Mouse (Mus musculus) testis, adult 10 weeks (tissue): ENCODE data around the gene Olfr461. TPM values are rescaled to one million over a fixed set of nuclear protein-coding genes. Genes with fewer than 3 reads are reported as not detected.

Source experiments
- polyA plus RNA-seq: library from polyadenylated mRNA; stranded (reverse); fragments of 350-450 nt; fragmentation: Illumina TruSeq; extraction: RNeasy Lipid Tissue Mini Kit (QIAGEN cat#74804); gene quantifications from one replicate; pipeline ENCODE4 v1.2.3, GENCODE M21; 2014; ENCODE audit warnings: low read depth, low replicate concordance

Olfr461 gene
- polyA plus RNA-seq: not detected

DNA sequence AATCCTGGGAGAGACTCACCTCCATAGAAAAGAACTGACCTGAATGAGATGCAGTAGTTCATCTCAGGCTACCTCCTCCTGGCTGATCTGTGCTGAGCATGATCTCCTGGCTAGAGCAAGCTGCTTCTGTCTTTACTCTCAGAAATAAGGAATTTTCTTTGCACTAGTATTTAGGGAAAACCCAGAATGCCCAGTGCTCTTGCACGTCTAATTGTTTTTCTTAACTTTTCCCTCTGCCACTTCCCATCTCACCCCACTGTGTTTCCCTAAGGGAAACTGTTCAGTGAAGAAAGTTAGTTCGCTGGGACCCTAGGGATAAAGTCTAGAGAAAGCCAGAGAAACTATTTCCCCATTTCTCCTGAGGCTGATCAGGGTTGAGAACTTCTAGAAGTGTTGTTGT lies at the start of gene Olfr461:
Gene Olfr461, minus strand, starts transcription at position 101 of the 400 bp plus-strand sequence.

GRCm38 (mm10) chr6:40585645-40586044 lies 30.8 kb upstream of the Olfr461 start, which contains the start of gene Clec5a:
Clec5a (minus strand) TSS chr6:40585821.

GRCm38 (mm10) chr6:40569187-40569586 lies 14.3 kb upstream of the Olfr461 start, which contains the start of gene Olfr460:
Olfr460 (plus strand) TSS chr6:40569487.

GRCm38 (mm10) chr6:40519408-40519807 lies 35.4 kb downstream of the Olfr461 start, which contains the start of gene Prss37:
Prss37 (minus strand) TSS chr6:40519508.

DNA sequence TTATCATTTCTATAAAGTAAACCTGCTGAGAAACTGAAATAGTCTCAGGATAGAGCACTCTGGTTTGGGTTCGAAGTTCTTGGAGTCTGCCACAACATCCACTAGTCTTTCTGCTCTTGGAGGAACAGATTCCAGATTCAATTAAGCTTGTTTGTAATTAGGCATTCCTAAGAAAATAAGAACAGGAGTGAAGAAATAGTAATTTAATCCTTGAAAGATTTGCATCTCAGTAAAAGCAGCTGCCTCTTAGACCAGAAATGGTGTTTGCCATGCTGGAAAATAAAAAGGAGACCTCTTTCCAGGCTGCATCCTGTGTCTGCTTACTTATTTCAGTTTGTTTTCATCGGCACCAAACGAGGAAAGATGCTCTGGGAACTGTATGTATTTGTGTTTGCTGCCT lies 61.6 kb downstream of the Olfr461 start, which contains the start of gene Tas2r108:
Gene Tas2r108, plus strand, starts transcription at position 301 of the 400 bp plus-strand sequence.

Other genes with a start within 250 kb of the Olfr461 start
- 13.1 TPM for gene Agk, start 229.9 kb downstream of the Olfr461 start, polyA plus RNA-seq
- 3.4 TPM for gene E330009J07Rik, start 118.9 kb downstream of the Olfr461 start, polyA plus RNA-seq
- 0.07 TPM for gene Wee2, start 116.0 kb downstream of the Olfr461 start, polyA plus RNA-seq
- 33.7 TPM for gene Ssbp1, start 83.7 kb downstream of the Olfr461 start, polyA plus RNA-seq
- gene Tas2r137, start 63.8 kb downstream of the Olfr461 start, polyA plus RNA-seq: not detected
- not detected for gene Tas2r108, start 61.5 kb downstream of the Olfr461 start, polyA plus RNA-seq
- gene Prss37, start 35.5 kb downstream of the Olfr461 start, polyA plus RNA-seq: 461 TPM
- gene Olfr460, start 14.4 kb upstream of the Olfr461 start, polyA plus RNA-seq: not detected
- gene Clec5a, start 30.8 kb upstream of the Olfr461 start, polyA plus RNA-seq: 1.2 TPM
- gene Tas2r138, start 58.3 kb upstream of the Olfr461 start, polyA plus RNA-seq: not detected
- gene Mgam, start 73.8 kb upstream of the Olfr461 start, polyA plus RNA-seq: 3.7 TPM